Mouse (Mus musculus): ENCODE measurements at regions not wholly inside any gene's neighbourhood (a gene's known extent, or its start where the extent isn't known, plus 50 kb on each side); places are given as distances from the start of the nearest gene placed in this dataset.
A peak's percentile ranks its signal among the peaks of the same experiment; 100 is the strongest.
"Not testable (repeated sequence)": the region's sequence is repeated elsewhere in the genome, so short reads cannot be mapped to it uniquely, and the experiment has no call there.

GRCm38 (mm10) chr3:151997111-151997510 lies 159.7 kb upstream of the Ptgfr start:
- H3K36me3 ChIP-seq (replicated peaks) = no peaks in the 10 kb centered on the region
- peaks cover 7% of the 10 kb centered on the region for H3K4me1 ChIP-seq
- no peaks in the 10 kb centered on the region for H3K9me3 ChIP-seq
- H3K4me3 ChIP-seq = no peak overlapping the region
- no peaks in the 10 kb centered on the region for H3K27me3 ChIP-seq (ENCODE audit: poor library complexity, severe bottlenecking)
- 91% methylated on average over 4 of the region's 4 CpGs for WGBS
- H3K27ac ChIP-seq = no peak overlapping the region
- no peak for DNase-seq (ENCODE audit: extremely low spot score, low spot score)

GRCm38 (mm10) chr3:151988221-151988620 lies 150.8 kb upstream of the Ptgfr start:
- Histone ChIP-seq H3K4me1 (no peaks in the 10 kb centered on the region), H3K4me3 (no peak overlapping the region), H3K9me3 (no peaks in the 10 kb centered on the region), H3K27me3 (ENCODE audit: poor library complexity, severe bottlenecking) (no peaks in the 10 kb centered on the region), H3K27ac (no peak overlapping the region), H3K36me3 (replicated peaks) (no peaks in the 10 kb centered on the region)
- WGBS = 79% methylated on average over 1 of the region's 1 CpGs
- no peak for DNase-seq (ENCODE audit: extremely low spot score, low spot score)

GRCm38 (mm10) chr3:151978136-151978535 lies 140.7 kb upstream of the Ptgfr start:
- no peaks in the 10 kb centered on the region for H3K4me1 ChIP-seq
- H3K27me3 ChIP-seq (ENCODE audit: poor library complexity, severe bottlenecking) = no peaks in the 10 kb centered on the region
- H3K27ac ChIP-seq = no peak overlapping the region
- no peak for DNase-seq (ENCODE audit: extremely low spot score, low spot score)
- H3K4me3 ChIP-seq = no peak overlapping the region
- no peaks in the 10 kb centered on the region for H3K9me3 ChIP-seq
- 65% methylated on average over 1 of the region's 1 CpGs for WGBS
- H3K36me3 ChIP-seq (replicated peaks) = no peaks in the 10 kb centered on the region

GRCm38 (mm10) chr3:151977651-151978050 lies 140.2 kb upstream of the Ptgfr start:
- no peak overlapping the region for H3K27ac ChIP-seq
- no peaks in the 10 kb centered on the region for H3K9me3 ChIP-seq
- H3K4me3 ChIP-seq = no peak overlapping the region
- no peaks in the 10 kb centered on the region for H3K4me1 ChIP-seq
- no peak for DNase-seq (ENCODE audit: extremely low spot score, low spot score)
- H3K27me3 ChIP-seq (ENCODE audit: poor library complexity, severe bottlenecking) = no peaks in the 10 kb centered on the region
- WGBS = 92% methylated on average over 4 of the region's 4 CpGs
- H3K36me3 ChIP-seq (replicated peaks) = no peaks in the 10 kb centered on the region

GRCm38 (mm10) chr3:151949865-151950264 lies 112.4 kb upstream of the Ptgfr start:
- Histone ChIP-seq H3K9me3 (no peaks in the 10 kb centered on the region), H3K36me3 (replicated peaks) (no peaks in the 10 kb centered on the region), H3K27ac (no peak overlapping the region), H3K27me3 (ENCODE audit: poor library complexity, severe bottlenecking) (no peaks in the 10 kb centered on the region), H3K4me3 (no peak overlapping the region), H3K4me1 (no peaks in the 10 kb centered on the region)
- 89% methylated on average over 3 of the region's 3 CpGs for WGBS
- no peak for DNase-seq (ENCODE audit: extremely low spot score, low spot score)

GRCm38 (mm10) chr3:151948015-151948645 lies 110.7 kb upstream of the Ptgfr start:
- Histone ChIP-seq H3K9me3 (no peaks in the 10 kb centered on the region), H3K27ac (no peak overlapping the region), H3K4me3 (no peak overlapping the region), H3K36me3 (replicated peaks) (no peaks in the 10 kb centered on the region), H3K4me1 (no peaks in the 10 kb centered on the region), H3K27me3 (ENCODE audit: poor library complexity, severe bottlenecking) (no peaks in the 10 kb centered on the region)
- WGBS = 92% methylated on average over 5 of the region's 5 CpGs
- no peak for DNase-seq (ENCODE audit: extremely low spot score, low spot score)

- WGBS = 84% methylated on average over 3 of the region's 3 CpGs
- no peak for DNase-seq (ENCODE audit: extremely low spot score, low spot score)
- no peak overlapping the region for H3K4me3 ChIP-seq
- H3K4me1 ChIP-seq = no peaks in the 10 kb centered on the region
- H3K36me3 ChIP-seq (replicated peaks) = no peaks in the 10 kb centered on the region
- H3K27ac ChIP-seq = no peak overlapping the region
- no peaks in the 10 kb centered on the region for H3K9me3 ChIP-seq
- H3K27me3 ChIP-seq (ENCODE audit: poor library complexity, severe bottlenecking) = no peaks in the 10 kb centered on the region
Measured at GRCm38 (mm10) chr3:151945916-151946315, 108.5 kb upstream of the Ptgfr start.

GRCm38 (mm10) chr3:151943542-151943941 lies 106.1 kb upstream of the Ptgfr start:
- no peaks in the 10 kb centered on the region for H3K9me3 ChIP-seq
- no peaks in the 10 kb centered on the region for H3K4me1 ChIP-seq
- no peak overlapping the region for H3K4me3 ChIP-seq
- 67% methylated on average over 3 of the region's 3 CpGs for WGBS
- no peak for DNase-seq (ENCODE audit: extremely low spot score, low spot score)
- no peak overlapping the region for H3K27ac ChIP-seq
- H3K36me3 ChIP-seq (replicated peaks) = no peaks in the 10 kb centered on the region
- H3K27me3 ChIP-seq (ENCODE audit: poor library complexity, severe bottlenecking) = no peaks in the 10 kb centered on the region

GRCm38 (mm10) chr3:151938472-151939029 lies 101.1 kb upstream of the Ptgfr start:
- no peaks in the 10 kb centered on the region for H3K4me1 ChIP-seq
- H3K4me3 ChIP-seq = no peak overlapping the region
- H3K27me3 ChIP-seq (ENCODE audit: poor library complexity, severe bottlenecking) = no peaks in the 10 kb centered on the region
- no peak overlapping the region for H3K27ac ChIP-seq
- 79% methylated on average over 2 of the region's 2 CpGs for WGBS
- no peaks in the 10 kb centered on the region for H3K36me3 ChIP-seq (replicated peaks)
- no peaks in the 10 kb centered on the region for H3K9me3 ChIP-seq
- DNase-seq (ENCODE audit: extremely low spot score, low spot score) = no peak

GRCm38 (mm10) chr3:151931656-151932055 lies 94.2 kb upstream of the Ptgfr start:
- peaks cover 6% of the 10 kb centered on the region; the same call in 1 of the 2 replicates for H3K9me3 ChIP-seq
- no peak overlapping the region for H3K27ac ChIP-seq
- H3K4me1 ChIP-seq = no peaks in the 10 kb centered on the region
- H3K4me3 ChIP-seq = no peak overlapping the region
- no peaks in the 10 kb centered on the region for H3K27me3 ChIP-seq (ENCODE audit: poor library complexity, severe bottlenecking)
- DNase-seq (ENCODE audit: extremely low spot score, low spot score) = no peak
- no peaks in the 10 kb centered on the region for H3K36me3 ChIP-seq (replicated peaks)

- Histone ChIP-seq H3K27ac (no peak overlapping the region), H3K27me3 (ENCODE audit: poor library complexity, severe bottlenecking) (no peaks in the 10 kb centered on the region), H3K4me1 (no peaks in the 10 kb centered on the region), H3K4me3 (no peak overlapping the region), H3K9me3 (peaks cover 11% of the 10 kb centered on the region; the same call in 1 of the 2 replicates), H3K36me3 (replicated peaks) (no peaks in the 10 kb centered on the region)
- DNase-seq (ENCODE audit: extremely low spot score, low spot score) = no peak
- 84% methylated on average over 3 of the region's 3 CpGs for WGBS
Measured at GRCm38 (mm10) chr3:151931096-151931495, 93.7 kb upstream of the Ptgfr start.

GRCm38 (mm10) chr3:151914010-151914513 lies 76.6 kb upstream of the Ptgfr start:
- no peak for DNase-seq (ENCODE audit: extremely low spot score, low spot score)
- Histone ChIP-seq H3K4me1 (no peaks in the 10 kb centered on the region; the same call in 1 of the 2 replicates), H3K27me3 (ENCODE audit: poor library complexity, severe bottlenecking) (no peaks in the 10 kb centered on the region), H3K27ac (0 out of 2 replicates have a peak overlapping the region, but pooled peaks have one; percentile 2), H3K9me3 (no peaks in the 10 kb centered on the region), H3K4me3 (no peak overlapping the region), H3K36me3 (replicated peaks) (no peaks in the 10 kb centered on the region)
- 64% methylated on average over 13 of the region's 13 CpGs for WGBS

- H3K4me3 ChIP-seq; H3K27ac ChIP-seq; H3K9me3 ChIP-seq; DNase-seq (ENCODE audit: extremely low spot score, low spot score); H3K36me3 ChIP-seq (replicated peaks); H3K27me3 ChIP-seq (ENCODE audit: poor library complexity, severe bottlenecking); H3K4me1 ChIP-seq: not testable (repeated sequence)
- WGBS = 85% methylated on average over 11 of the region's 11 CpGs
Measured at GRCm38 (mm10) chr3:151912292-151912691, 74.9 kb upstream of the Ptgfr start.
